Mouse (Mus musculus): ENCODE measurements around the gene Rad18. TPM values are rescaled to one million over a fixed set of nuclear protein-coding genes. Genes with fewer than 3 reads are reported as not detected.

Gene Rad18
- total RNA-seq, 2 experiments from 2014 or later, result 6.8 to 7.3 TPM

DNA sequence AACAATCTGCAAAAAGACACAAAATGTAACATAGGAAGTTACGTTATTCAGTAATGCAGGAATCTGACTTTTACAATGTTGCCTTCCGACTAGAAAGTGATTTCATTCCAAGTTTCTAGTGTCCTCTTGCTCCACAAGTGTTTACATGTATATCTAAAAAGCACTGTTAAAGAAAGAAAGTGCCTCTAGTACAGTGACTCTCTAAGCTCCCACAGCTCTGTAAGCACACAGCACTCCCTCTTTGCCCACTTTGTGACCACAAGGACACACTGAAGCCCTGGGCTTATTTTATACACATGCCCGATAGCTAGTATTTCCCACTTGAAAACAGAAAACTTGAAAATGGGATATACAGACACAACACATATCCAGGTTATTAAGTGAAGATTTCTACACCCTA lies 8.5 kb downstream of the Rad18 start:
- no peak for DNase-seq (ENCODE audit: low spot score in 2 of 2)

- no peak for DNase-seq (ENCODE audit: low spot score in 2 of 2)
Measured at GRCm38 (mm10) chr6:112686485-112686884, 10.0 kb downstream of the Rad18 start.

DNA sequence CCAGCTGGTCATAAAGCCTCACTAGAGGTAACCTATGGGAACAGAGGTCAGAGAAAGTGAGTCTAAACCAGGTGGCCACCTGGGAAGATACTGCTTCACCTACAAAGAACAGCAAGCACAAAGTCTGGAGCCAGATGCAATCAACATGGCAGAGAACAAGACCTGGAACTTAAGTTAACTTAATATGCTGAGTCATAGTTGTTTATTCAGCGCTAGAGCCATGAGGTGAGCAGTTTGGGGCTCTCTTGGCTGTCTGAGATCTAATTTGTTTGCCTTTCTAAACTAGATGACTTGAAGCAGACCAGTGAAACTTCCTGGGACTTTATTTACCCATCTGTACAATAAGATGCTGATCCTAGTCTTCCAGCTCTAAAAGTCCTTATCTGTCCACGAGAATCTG lies 12.4 kb downstream of the Rad18 start:
- DNase-seq (ENCODE audit: low spot score in 2 of 2), result no peak

DNA sequence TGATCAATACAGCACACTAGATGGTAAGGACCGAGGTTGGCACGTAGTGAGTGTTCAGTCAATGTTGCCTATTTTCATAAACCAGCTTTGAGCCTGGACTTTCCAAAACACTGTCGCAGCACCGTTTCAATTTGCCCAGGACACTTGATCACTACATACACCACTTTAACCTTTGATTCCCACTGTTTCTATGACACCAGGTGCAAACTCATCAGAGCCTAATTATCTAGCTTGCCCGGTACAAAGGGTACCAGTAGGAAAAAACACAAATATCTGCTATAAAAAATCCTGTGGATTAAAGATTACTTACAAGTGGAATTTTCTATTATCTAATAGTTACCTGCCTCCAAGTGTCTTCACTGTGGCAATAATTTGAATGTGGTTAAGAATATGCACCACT lies 64.4 kb downstream of the Rad18 start:
- no peak for DNase-seq (ENCODE audit: low spot score in 2 of 2)

GRCm38 (mm10) chr6:112630291-112630690 lies 66.2 kb downstream of the Rad18 start:
- no peak for DNase-seq (ENCODE audit: low spot score in 2 of 2)

DNA sequence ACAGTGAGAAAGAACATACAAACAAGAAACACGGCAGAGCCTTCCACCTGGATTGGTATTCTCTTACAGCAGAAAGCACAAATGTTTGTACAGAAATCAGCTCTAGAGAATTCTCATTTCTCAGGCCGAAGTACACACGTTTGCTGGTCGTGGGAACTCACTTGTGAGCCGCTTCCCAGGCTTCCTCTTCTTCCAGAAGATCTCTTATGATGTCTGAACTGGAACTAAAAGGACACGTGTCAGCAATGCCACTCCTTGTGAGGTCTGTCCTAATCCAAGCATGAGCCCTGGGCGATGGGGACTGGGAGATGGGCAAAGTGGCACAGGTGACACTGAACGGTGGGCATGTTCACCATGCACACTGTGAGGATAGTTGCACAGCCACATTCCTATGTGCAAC lies 68.2 kb downstream of the Rad18 start:
- no peak for DNase-seq (ENCODE audit: low spot score in 2 of 2)

GRCm38 (mm10) chr6:112622321-112622720 lies 74.2 kb downstream of the Rad18 start:
- no peak for DNase-seq (ENCODE audit: low spot score in 2 of 2)

- DNase-seq (ENCODE audit: low spot score in 2 of 2), result no peak
Measured at GRCm38 (mm10) chr6:112620027-112620426, 76.5 kb downstream of the Rad18 start.

DNA sequence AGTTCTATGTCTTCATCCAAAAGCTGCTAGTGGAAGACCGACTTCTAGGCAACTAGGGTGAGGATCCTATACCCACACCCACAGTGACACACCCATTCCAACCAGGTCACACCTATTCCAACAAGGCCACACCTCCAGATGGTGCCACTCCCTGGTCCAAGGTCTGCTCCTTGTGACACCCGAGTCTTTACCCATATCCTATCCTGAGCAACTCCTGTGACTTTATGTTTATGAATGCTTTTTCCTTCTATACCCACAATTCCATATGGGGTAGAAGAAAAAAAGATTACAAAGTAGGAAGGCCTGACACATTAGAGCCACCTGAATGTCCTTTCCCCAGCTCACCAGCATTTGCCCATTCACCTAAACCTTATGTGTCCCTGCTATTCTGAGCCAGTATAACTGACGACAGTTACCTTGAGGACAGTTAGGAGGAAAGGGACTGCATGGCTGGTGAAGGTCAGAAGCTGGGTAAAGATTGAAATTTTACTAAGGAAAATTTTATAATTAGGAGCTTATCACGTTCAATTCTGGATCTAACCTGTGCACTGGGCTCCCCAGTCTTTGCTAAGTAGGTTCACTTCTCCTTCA lies 78.7 kb downstream of the Rad18 start:
- no peak for DNase-seq (ENCODE audit: low spot score in 2 of 2)

DNA sequence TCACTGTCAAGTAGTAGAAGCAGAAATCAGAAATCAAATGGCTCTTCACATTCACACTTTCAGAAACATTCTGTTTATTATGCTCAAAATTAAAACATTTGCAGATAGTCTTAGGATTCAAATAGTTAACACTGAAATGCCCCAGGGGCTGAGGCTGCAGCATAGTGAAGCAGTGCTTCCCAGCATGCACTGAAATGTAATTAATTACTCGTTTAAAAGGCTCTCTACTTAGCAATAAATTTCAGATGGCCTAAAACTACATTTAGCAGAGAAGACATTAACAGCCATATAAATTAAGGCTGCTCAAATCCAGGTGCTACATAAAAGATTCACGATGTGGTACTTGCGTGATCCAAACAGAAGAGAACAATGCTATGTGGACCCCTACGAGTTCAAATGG lies 87.5 kb downstream of the Rad18 start:
- no peak for DNase-seq (ENCODE audit: low spot score in 2 of 2)

DNA sequence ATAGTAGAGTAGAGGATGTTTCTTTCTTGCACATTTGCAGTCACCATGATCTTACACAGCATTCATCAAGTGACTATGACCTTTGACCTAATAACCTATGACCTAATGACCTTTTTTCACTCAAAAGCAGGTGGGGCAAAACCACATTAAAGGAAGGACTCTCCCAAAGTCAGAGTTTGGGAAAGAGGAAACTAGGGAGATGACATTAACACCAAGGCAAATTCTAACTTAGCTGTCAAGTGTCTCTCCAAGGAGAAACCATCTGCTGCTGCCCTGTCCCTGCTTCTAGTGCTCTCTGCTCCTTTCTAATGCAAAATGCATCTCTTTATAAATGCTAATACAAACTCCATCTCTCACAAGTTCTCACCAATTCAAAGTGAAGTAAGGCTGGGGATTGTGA lies 92.6 kb downstream of the Rad18 start:
- no peak for DNase-seq (ENCODE audit: low spot score in 2 of 2)

DNA sequence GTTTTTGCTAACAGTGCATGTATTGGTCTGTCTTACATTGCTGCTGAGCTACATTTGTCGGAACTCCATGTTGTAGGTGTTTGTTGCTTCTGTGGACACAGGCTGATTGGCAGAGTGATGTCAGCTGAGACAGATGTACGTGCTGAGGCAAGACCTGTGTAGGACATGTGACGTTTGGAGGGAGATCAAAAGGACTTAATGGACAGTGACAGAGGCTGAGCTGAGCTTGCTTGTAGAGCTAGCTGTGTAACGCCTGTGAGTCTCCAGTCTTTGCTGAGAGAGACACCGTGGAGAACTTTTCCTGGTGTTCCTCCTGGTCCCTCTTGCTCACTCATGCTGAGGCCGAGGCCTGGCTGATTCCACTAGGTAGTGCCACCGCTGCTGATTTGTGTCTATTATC lies 101.5 kb downstream of the Rad18 start:
- no peak for DNase-seq (ENCODE audit: low spot score in 2 of 2)

- DNase-seq (ENCODE audit: low spot score in 2 of 2), result no peak
Measured at GRCm38 (mm10) chr6:112587912-112588311, 108.6 kb downstream of the Rad18 start.

GRCm38 (mm10) chr6:112586999-112587398 lies 109.5 kb downstream of the Rad18 start:
- no peak for DNase-seq (ENCODE audit: low spot score in 2 of 2)

- DNase-seq (ENCODE audit: low spot score in 2 of 2), result no peak
Measured at GRCm38 (mm10) chr6:112584961-112585360, 111.5 kb downstream of the Rad18 start.

- no peak for DNase-seq (ENCODE audit: low spot score in 2 of 2)
Measured at GRCm38 (mm10) chr6:112582022-112582421, 114.5 kb downstream of the Rad18 start.

- DNase-seq (ENCODE audit: low spot score in 2 of 2), result no peak
Measured at GRCm38 (mm10) chr6:112577198-112577597, 119.3 kb downstream of the Rad18 start.

DNA sequence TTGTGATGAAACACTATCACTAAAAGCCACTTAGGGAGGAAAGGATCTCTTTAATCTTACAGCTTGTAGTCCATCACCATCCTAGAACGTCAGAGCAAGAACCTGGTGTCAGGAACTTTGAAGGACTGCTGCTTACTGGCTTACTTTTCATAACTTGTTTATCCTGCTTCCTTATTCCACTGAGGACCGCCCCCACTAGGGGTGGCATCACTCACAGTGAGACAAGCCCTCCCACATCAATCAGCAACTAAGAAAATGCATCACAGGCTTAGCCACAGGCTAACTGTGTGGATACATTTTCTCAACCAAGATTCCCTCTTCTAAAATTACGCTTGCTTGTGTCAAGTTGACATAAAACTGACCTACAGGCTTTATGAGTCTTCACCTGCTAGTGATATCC lies 121.9 kb downstream of the Rad18 start:
- DNase-seq (ENCODE audit: low spot score in 2 of 2), result no peak

DNA sequence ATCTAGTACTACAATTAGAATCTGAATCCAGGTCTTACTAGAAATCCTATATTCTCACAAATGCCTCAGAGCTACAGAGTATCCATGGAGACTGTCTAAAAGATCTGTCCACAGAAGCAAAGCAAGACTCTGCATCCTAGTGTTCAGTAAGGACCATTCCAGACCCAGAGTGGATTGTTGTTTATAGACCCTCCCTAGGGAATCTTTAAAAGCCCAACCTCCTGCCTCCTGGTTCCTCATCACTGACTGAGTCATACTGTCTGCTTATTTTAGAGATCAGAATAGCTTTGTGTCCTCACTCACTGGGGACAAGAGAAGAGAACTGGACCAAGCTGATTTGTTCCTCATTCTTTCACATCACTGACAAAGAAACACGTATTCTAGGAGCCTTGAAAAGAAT lies 126.1 kb downstream of the Rad18 start:
- no peak for DNase-seq (ENCODE audit: low spot score in 2 of 2)

Other genes with a start within 250 kb of the Rad18 start
- not detected for gene Cav3, start 237.2 kb downstream of the Rad18 start, total RNA-seq (2021)
- gene Oxtr, start 206.7 kb downstream of the Rad18 start, total RNA-seq (2021), result 1 to 10 TPM; 5.8 TPM

Data from left cerebral cortex, adult 18-20 months (tissue).